In genomic region chr10:78124137-78124536, GRCm38 (mm10) we compare ENCODE assay signal across 7 mouse cellular contexts. TPM values are rescaled to one million over a fixed set of nuclear protein-coding genes. Genes with fewer than 3 reads are reported as not detected.
DNase-seq lines count a peak whose midpoint lies in the region; ATAC-seq and TF ChIP-seq lines count a peak whose summit lies in the region.
"Not testable (repeated sequence)": the region's sequence is repeated elsewhere in the genome, so short reads cannot be mapped to it uniquely, and the experiment has no call there.

No protein-coding gene starts in this region.

- WGBS in heart, embryonic 10.5 days = 39% methylated on average over 6 of the region's 6 CpGs
- WGBS in kidney, adult 2 months = 24% methylated on average over 6 of the region's 6 CpGs
- WGBS in stomach, postnatal 0 days = 20% methylated on average over 6 of the region's 6 CpGs

- not testable (repeated sequence) for H3K9ac ChIP-seq in stomach, postnatal 0 days (ENCODE audit: low read length)

- DNase-seq in cerebellum, postnatal 14 days = peak; percentile 58
- peak; percentile 66 for DNase-seq in heart, embryonic 10.5 days (ENCODE audit: low spot score)
- peak; percentile 40 for DNase-seq in kidney, adult 2 months
- peak; percentile 50 for DNase-seq in kidney, postnatal 36 days
- DNase-seq in stomach, postnatal 0 days (ENCODE audit: low spot score) = peak; percentile 66
- DNase-seq in thymus, postnatal 4 days = peak; percentile 40

- not testable (repeated sequence) for H3K4me1 ChIP-seq in heart, embryonic 10.5 days; kidney, adult 2 months (ENCODE audit: control insufficient read depth, insufficient read depth, low read length); stomach, postnatal 0 days (replicated peaks; ENCODE audit: control insufficient read depth, insufficient read depth)

- TF ChIP-seq CTCF in kidney, adult 2 months (conservative IDR thresholded peaks at IDR 0.05; ENCODE audit: insufficient read depth, insufficient read length, low read depth, low read length); stomach, postnatal 0 days (IDR thresholded peaks at IDR 0.05; ENCODE audit: low read depth): not testable (repeated sequence)

- 0 out of 2 replicates have a peak, but pooled peaks have one; percentile 65 for ATAC-seq in megakaryocyte-erythroid progenitor cell, adult 5-6 weeks (replicated peaks; ENCODE audit: low FRiP score, low TSS enrichment, poor library complexity, severe bottlenecking)
- not testable (repeated sequence) for ATAC-seq in stomach, postnatal 0 days (ENCODE audit: low FRiP score, low TSS enrichment)

- not testable (repeated sequence) for H3K36me3 ChIP-seq in heart, embryonic 10.5 days; kidney, adult 2 months (ENCODE audit: control insufficient read depth, insufficient read depth, low read length); stomach, postnatal 0 days (ENCODE audit: control insufficient read depth, insufficient read depth, low read length)

- H3K9me3 ChIP-seq in heart, embryonic 10.5 days; stomach, postnatal 0 days (ENCODE audit: control insufficient read depth, low read length): not testable (repeated sequence)

- not testable (repeated sequence) for H3K4me2 ChIP-seq in stomach, postnatal 0 days (replicated peaks; ENCODE audit: low read depth)

- TF ChIP-seq POLR2A in kidney, adult 2 months (IDR thresholded peaks at IDR 0.05; ENCODE audit: low read depth, low read length) = not testable (repeated sequence)

- not testable (repeated sequence) for H3K27ac ChIP-seq in heart, embryonic 10.5 days; kidney, adult 2 months (ENCODE audit: insufficient read depth, low read depth, low read length); stomach, postnatal 0 days (replicated peaks)

- not testable (repeated sequence) for H3K4me3 ChIP-seq in heart, embryonic 10.5 days; kidney, adult 2 months (ENCODE audit: insufficient read depth, low read depth, low read length); stomach, postnatal 0 days (ENCODE audit: low read depth, low read length)

- not testable (repeated sequence) for TF ChIP-seq EP300 in stomach, postnatal 0 days (optimal IDR thresholded peaks at IDR 0.05)

- not testable (repeated sequence) for H3K27me3 ChIP-seq in heart, embryonic 10.5 days (ENCODE audit: insufficient read depth, poor library complexity, severe bottlenecking); kidney, adult 2 months (replicated peaks; ENCODE audit: control insufficient read depth, insufficient read depth, low read length); stomach, postnatal 0 days (ENCODE audit: control insufficient read depth, insufficient read depth, low read length)

RNA-seq across cellular contexts. Expression of gene D10Jhu81e, which starts 45.4 kb away (rescaled TPM):
- polyA plus RNA-seq in heart, embryonic 10.5 days (2016; fragmentation: Nextera tagmentation; extraction: Ambion mirVana) = 32.8 and 34.9 TPM in 2 replicates
- polyA plus RNA-seq in kidney, adult 2 months (2012; rRNA removed) = 283 and 352 TPM in 2 replicates
- 42.1 and 48.7 TPM in 2 replicates for total RNA-seq in megakaryocyte-erythroid progenitor cell, adult 5-6 weeks (2014; fragmentation: Nextera tagmentation)
- total RNA-seq in megakaryocyte-erythroid progenitor cell, adult 5-6 weeks (2017) = 94.9 and 103 TPM in 2 replicates
- polyA plus RNA-seq in stomach, postnatal 0 days (2015; fragmentation: Nextera tagmentation; extraction: Ambion mirVana) = 28.4 and 33.9 TPM in 2 replicates

RNA-seq across cellular contexts. Expression of gene Icosl, which starts 55.0 kb away (rescaled TPM):
- polyA plus RNA-seq in heart, embryonic 10.5 days (2016; fragmentation: Nextera tagmentation; extraction: Ambion mirVana) = 1.4 and 2.1 TPM in 2 replicates
- polyA plus RNA-seq in kidney, adult 2 months (2012; rRNA removed) = 13.3 and 19.0 TPM in 2 replicates
- 0.37 and 4.9 TPM in 2 replicates for total RNA-seq in megakaryocyte-erythroid progenitor cell, adult 5-6 weeks (2014; fragmentation: Nextera tagmentation)
- total RNA-seq in megakaryocyte-erythroid progenitor cell, adult 5-6 weeks (2017) = 0.57 and 1.4 TPM in 2 replicates
- polyA plus RNA-seq in stomach, postnatal 0 days (2015; fragmentation: Nextera tagmentation; extraction: Ambion mirVana) = 4.8 and 5.6 TPM in 2 replicates
